In the genomic region with DNA sequence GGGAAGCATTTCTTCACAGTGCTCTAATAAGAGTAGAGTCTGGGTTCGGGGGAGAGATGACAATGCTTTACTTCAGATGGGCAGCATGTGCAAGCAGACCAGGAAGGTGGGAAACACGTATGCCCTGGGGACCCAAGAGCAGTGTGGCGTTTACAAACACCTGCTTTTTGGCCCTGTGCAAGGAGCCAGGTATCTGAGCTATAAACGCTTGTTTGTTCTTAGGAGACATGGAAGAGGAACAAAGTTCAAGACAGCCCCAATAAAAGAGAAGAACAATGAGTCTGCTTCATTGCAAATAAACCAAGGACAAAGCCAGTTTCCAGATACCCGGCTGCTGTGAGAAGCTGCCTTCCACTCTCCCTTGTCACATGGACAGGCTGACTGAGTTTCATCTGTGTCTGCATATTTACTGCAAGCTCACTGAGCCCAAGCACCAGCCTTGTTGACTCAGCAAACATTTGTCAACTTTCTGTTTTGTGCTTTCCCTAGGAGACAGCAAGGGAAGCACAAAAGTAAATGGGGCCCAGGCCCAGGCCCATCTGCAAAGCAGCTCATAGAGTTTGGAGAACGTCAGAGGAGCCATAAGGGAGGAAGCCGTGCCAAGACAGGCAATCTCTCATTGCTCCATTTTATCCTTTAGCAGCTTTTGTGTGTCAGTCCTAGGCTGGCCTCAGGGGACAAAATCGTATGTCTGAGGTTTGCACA, we compare ENCODE assay signal across 13 mouse cellular contexts.
A peak's percentile ranks its signal among the peaks of the same experiment; 100 is the strongest.
DNase-seq lines count a peak whose midpoint lies in the region; ATAC-seq and TF ChIP-seq lines count a peak whose summit lies in the region.
"Had no signal": no experiment of that assay in that cellular context is flagged by ENCODE, and none has a peak within 500 bp of the region (broad histone marks: within the 10 kb centered on the region; RNA-seq: fewer than 3 reads in every experiment).

No protein-coding gene starts in this region.

- H3K9me3 ChIP-seq in heart, embryonic 10.5 days: no peaks in the 10 kb centered on the region
- H3K9me3 ChIP-seq in liver, embryonic 12.5 days (replicated peaks): no peaks in the 10 kb centered on the region
- no peaks in the 10 kb centered on the region for H3K9me3 ChIP-seq in intestine, embryonic 16.5 days (ENCODE audit: control insufficient read depth, low read length)
- H3K9me3 ChIP-seq: embryonic facial prominence, embryonic 12.5 days; heart, embryonic 15.5 days; limb, embryonic 13.5 days; megakaryocyte, embryonic 14.5 days had no signal

- no peaks in the 10 kb centered on the region for H3K79me2 ChIP-seq in liver, adult 2 months (ENCODE audit: control insufficient read depth, insufficient read depth, low read length)

- WGBS in heart, embryonic 10.5 days: 69% methylated on average over 8 of the region's 8 CpGs
- WGBS in liver, adult 2 months: 39% methylated on average over 8 of the region's 8 CpGs
- WGBS in liver, embryonic 12.5 days (ENCODE audit: insufficient replicate concordance): 54% methylated on average over 8 of the region's 8 CpGs
- 37% methylated on average over 8 of the region's 8 CpGs for WGBS in intestine, embryonic 16.5 days

- H3K9ac ChIP-seq in liver, adult 2 months (ENCODE audit: low read depth, low read length): 0 out of 2 replicates have a peak overlapping the region, but pooled peaks have one; percentile 35
- no peak overlapping the region for H3K9ac ChIP-seq in liver, embryonic 12.5 days
- no peak overlapping the region for H3K9ac ChIP-seq in intestine, embryonic 16.5 days (ENCODE audit: low read depth, low read length)
- H3K9ac ChIP-seq: embryonic facial prominence, embryonic 12.5 days; heart, embryonic 15.5 days; limb, embryonic 13.5 days had no signal

- H3K4me1 ChIP-seq in heart, embryonic 10.5 days: no peaks in the 10 kb centered on the region
- peaks cover 4% of the 10 kb centered on the region; the same call in 1 of the 2 replicates for H3K4me1 ChIP-seq in liver, adult 2 months (ENCODE audit: control insufficient read depth, insufficient read depth, low read length)
- no peaks in the 10 kb centered on the region for H3K4me1 ChIP-seq in liver, embryonic 12.5 days
- peaks cover 4% of the 10 kb centered on the region; the same call in 1 of the 2 replicates for H3K4me1 ChIP-seq in intestine, embryonic 16.5 days (ENCODE audit: control insufficient read depth, insufficient read depth, low read length)
- H3K4me1 ChIP-seq: embryonic facial prominence, embryonic 12.5 days; heart, embryonic 15.5 days; limb, embryonic 13.5 days; megakaryocyte, embryonic 14.5 days had no signal

- H3K4me3 ChIP-seq in heart, embryonic 10.5 days: no peak overlapping the region
- no peak overlapping the region for H3K4me3 ChIP-seq in liver, adult 2 months (ENCODE audit: insufficient read depth, low read depth, low read length)
- no peak overlapping the region for H3K4me3 ChIP-seq in liver, embryonic 12.5 days
- H3K4me3 ChIP-seq in intestine, embryonic 16.5 days (ENCODE audit: low read length): no peak overlapping the region
- H3K4me3 ChIP-seq: embryonic facial prominence, embryonic 12.5 days; heart, embryonic 15.5 days; limb, embryonic 13.5 days; megakaryocyte, embryonic 14.5 days had no signal

- H3K27me3 ChIP-seq in heart, embryonic 10.5 days (ENCODE audit: insufficient read depth, poor library complexity, severe bottlenecking): no peaks in the 10 kb centered on the region
- H3K27me3 ChIP-seq in liver, adult 2 months (ENCODE audit: control insufficient read depth, insufficient read depth, low read length): no peaks in the 10 kb centered on the region
- no peaks in the 10 kb centered on the region for H3K27me3 ChIP-seq in liver, embryonic 12.5 days (replicated peaks)
- H3K27me3 ChIP-seq in intestine, embryonic 16.5 days (replicated peaks; ENCODE audit: control insufficient read depth, insufficient read depth, low read length): no peaks in the 10 kb centered on the region
- H3K27me3 ChIP-seq: embryonic facial prominence, embryonic 12.5 days; heart, embryonic 15.5 days; limb, embryonic 13.5 days; megakaryocyte, embryonic 14.5 days had no signal

- TF ChIP-seq POLR2A in liver, adult 2 months (IDR thresholded peaks at IDR 0.05; ENCODE audit: extremely low read depth, insufficient read depth, low read length): no peak

- H3K36me3 ChIP-seq in heart, embryonic 10.5 days: no peaks in the 10 kb centered on the region
- H3K36me3 ChIP-seq in liver, adult 2 months (ENCODE audit: control insufficient read depth, insufficient read depth, low read length): no peaks in the 10 kb centered on the region
- no peaks in the 10 kb centered on the region for H3K36me3 ChIP-seq in liver, embryonic 12.5 days
- H3K36me3 ChIP-seq in intestine, embryonic 16.5 days (ENCODE audit: control insufficient read depth, insufficient read depth, low read length): no peaks in the 10 kb centered on the region
- H3K36me3 ChIP-seq: embryonic facial prominence, embryonic 12.5 days; heart, embryonic 15.5 days; limb, embryonic 13.5 days had no signal

- ATAC-seq in liver, embryonic 12.5 days: no peak
- peak; percentile 92 for ATAC-seq in intestine, embryonic 16.5 days
- no peak for ATAC-seq in monocyte, adult 5-6 weeks (replicated peaks; ENCODE audit: insufficient number of reproducible peaks, low FRiP score, low TSS enrichment, poor library complexity, severe bottlenecking)
- ATAC-seq: activated CD4-positive, CD25-positive, alpha-beta regulatory T cell, adult 4 months had no signal

- peak; percentile 11 to 14 for DNase-seq in heart, adult 9 months (ENCODE audit: low spot score in 2 of 2)
- no peak for DNase-seq in heart, embryonic 10.5 days (ENCODE audit: low spot score)
- peak; percentile 12 for DNase-seq in liver, adult 2 months (ENCODE audit: extremely low read depth, low read depth, low spot score)
- peak; percentile 24 for DNase-seq in adipocyte (ENCODE audit: low spot score)
- DNase-seq: thymus, adult 2 months had no signal

- no peak for TF ChIP-seq CTCF in liver, adult 2 months (IDR thresholded peaks at IDR 0.05; ENCODE audit: low read depth, low read length)

- no peak overlapping the region for H3K4me2 ChIP-seq in liver, embryonic 12.5 days
- H3K4me2 ChIP-seq in intestine, embryonic 16.5 days (ENCODE audit: low read depth, low read length): no peak overlapping the region
- H3K4me2 ChIP-seq: embryonic facial prominence, embryonic 12.5 days; heart, embryonic 15.5 days; limb, embryonic 13.5 days had no signal

- H3K27ac ChIP-seq in heart, embryonic 10.5 days: no peak overlapping the region
- no peak overlapping the region for H3K27ac ChIP-seq in liver, adult 2 months (replicated peaks; ENCODE audit: insufficient read depth, low read depth, low read length)
- H3K27ac ChIP-seq in liver, embryonic 12.5 days: no peak overlapping the region
- H3K27ac ChIP-seq in intestine, embryonic 16.5 days (ENCODE audit: low read length): no peak overlapping the region
- H3K27ac ChIP-seq: embryonic facial prominence, embryonic 12.5 days; heart, embryonic 15.5 days; limb, embryonic 13.5 days had no signal
